Mouse (Mus musculus): ENCODE data around the gene Magohb.

Gene Magohb

DNA sequence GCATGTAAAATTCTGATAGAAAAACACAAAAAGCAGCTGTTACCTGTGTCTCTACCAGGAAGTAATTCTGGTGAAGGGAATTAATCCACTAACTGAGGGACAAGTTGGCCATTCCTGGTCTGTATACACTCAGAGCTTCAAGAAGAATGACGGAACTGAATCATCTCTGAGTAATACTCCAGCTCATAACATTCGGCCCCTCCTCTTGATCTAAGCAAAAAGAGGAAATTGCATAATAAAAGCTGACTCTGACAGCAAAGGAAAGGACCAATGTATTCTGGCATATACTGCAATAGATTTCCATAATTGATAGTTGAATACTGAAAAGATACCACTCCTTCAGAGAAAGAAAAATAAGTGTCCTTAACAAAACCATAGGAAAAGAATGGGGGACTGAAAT lies 45.8 kb downstream of the Magohb start, which contains the start of gene Klra2:
TSS of gene Klra2 (minus strand) at position 157 of the 400 bp plus-strand sequence.
- DNase-seq, result peak; percentile 29

DNA sequence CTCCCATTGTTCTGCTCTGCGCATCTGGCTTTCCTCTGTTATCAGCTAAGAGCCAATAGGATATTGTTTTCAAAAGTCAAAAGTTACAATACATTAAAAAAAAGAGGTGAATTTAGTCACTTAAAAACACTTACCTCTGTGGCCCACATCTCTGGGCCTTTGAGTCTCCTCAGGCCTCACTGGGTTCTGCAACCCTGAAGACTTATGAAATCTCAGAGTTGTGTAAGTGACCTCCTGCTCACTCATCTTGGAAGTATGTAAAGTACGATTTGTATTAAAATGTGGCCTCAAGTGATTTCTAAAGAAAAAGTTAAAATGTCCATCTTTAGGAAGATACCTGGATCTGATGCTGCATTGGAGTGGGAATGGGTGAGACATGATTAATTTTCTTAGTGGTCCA lies 48.0 kb downstream of the Magohb start:
- peak; percentile 24 for DNase-seq

Measured in lung, postnatal 36 days (tissue).